Mouse (Mus musculus) thymus, adult 2 months (tissue): ENCODE data around the gene Il1rl2.

ENCODE experiments used
- CTCF ChIP-seq: fragments of 200-500 bp; IDR thresholded peaks from 2 replicates; pipeline ENCODE4 v1.5.1; 2012; ENCODE audit warnings: mild to moderate bottlenecking, control low read depth, low read length, moderate library complexity, borderline replicate concordance; ENCODE audit not compliant: control insufficient read depth, poor library complexity, insufficient read depth; ENCODE audit errors: extremely low read depth
- POLR2A ChIP-seq: fragments of 200-500 bp; IDR thresholded peaks from 2 replicates; pipeline ENCODE4 v1.6.1; 2012; ENCODE audit warnings: mild to moderate bottlenecking, low read length, control low read depth, moderate library complexity; ENCODE audit not compliant: control insufficient read depth, poor library complexity, insufficient read depth; ENCODE audit errors: extremely low read depth

DNA sequence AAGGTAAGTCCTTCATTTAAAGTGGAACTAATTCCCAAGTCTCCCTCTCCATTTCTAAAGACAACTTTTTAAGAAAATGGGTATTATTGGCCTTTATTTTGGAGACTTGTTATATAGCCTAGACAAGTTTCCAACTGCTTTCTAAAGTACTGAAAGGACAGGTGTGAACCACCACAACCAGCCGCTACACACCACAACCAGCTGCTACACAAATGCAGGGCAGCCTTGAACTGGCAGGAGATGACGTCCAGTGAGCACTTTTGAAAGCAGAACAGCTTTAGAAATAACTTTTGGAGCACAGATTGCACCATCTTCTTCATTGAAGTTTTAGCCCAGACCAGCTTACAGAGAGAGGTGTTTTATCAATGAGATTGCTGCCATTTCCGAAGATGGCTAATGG lies 3.2 kb downstream of the Il1rl2 start:
- no peak for TF ChIP-seq CTCF
- TF ChIP-seq POLR2A = no peak
